Mouse (Mus musculus): ENCODE results near the gene Qprt. TPM values are rescaled to one million over a fixed set of nuclear protein-coding genes. Genes with fewer than 3 reads are reported as not detected.

The Qprt gene
- total RNA-seq (2017) = 2.3 and 2.7 TPM in 2 replicates

DNA sequence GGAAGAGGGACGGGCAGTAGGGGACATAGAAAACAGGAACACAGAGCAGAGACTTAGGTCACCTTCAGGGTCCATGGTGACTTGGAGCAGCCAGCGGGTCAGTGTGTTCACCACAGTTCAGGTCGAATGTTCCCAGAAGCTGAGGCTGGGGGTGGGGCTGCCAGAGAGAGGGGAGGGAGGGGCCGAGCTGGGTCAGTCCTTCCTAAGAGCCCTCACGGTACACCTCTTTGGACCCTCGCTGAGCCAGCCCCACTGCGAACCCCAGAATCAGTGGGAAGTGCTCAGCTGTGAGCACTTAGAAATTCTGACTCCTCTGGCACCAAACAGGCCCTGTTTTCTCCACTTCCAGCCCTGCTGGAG is at the start of gene Qprt:
Gene Qprt, minus strand, starts transcription at position 316 of the 360 bp plus-strand sequence.
- no peak for ATAC-seq (replicated peaks in 1 of 2; ENCODE audit: insufficient read depth in 1 of 2, low FRiP score in 2 of 2, low TSS enrichment in 1 of 2, low read depth in 1 of 2, poor library complexity in 2 of 2, severe bottlenecking in 2 of 2)

DNA sequence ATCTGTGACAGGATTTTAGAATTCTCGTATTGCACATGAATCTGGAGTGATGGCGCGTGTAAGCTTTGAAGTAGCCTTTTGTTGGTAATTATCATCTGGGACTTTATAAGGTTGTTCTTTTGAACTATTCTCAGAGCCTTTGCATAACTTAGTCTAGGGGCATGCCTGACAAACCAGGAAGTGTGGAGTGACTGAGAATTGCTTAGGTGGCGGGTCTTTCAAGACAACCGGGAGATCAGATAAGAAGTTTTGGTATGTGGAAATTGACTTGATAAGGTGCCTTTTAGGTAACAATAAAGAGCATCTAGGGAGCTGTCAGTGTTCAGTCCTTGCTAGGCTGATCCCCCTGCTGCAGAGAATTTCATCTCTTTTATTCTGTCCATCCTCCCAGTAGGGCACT is 44.5 kb upstream of the Qprt start:
- no peak for ATAC-seq (replicated peaks in 1 of 2; ENCODE audit: insufficient read depth in 1 of 2, low FRiP score in 2 of 2, low TSS enrichment in 1 of 2, low read depth in 1 of 2, poor library complexity in 2 of 2, severe bottlenecking in 2 of 2)

DNA sequence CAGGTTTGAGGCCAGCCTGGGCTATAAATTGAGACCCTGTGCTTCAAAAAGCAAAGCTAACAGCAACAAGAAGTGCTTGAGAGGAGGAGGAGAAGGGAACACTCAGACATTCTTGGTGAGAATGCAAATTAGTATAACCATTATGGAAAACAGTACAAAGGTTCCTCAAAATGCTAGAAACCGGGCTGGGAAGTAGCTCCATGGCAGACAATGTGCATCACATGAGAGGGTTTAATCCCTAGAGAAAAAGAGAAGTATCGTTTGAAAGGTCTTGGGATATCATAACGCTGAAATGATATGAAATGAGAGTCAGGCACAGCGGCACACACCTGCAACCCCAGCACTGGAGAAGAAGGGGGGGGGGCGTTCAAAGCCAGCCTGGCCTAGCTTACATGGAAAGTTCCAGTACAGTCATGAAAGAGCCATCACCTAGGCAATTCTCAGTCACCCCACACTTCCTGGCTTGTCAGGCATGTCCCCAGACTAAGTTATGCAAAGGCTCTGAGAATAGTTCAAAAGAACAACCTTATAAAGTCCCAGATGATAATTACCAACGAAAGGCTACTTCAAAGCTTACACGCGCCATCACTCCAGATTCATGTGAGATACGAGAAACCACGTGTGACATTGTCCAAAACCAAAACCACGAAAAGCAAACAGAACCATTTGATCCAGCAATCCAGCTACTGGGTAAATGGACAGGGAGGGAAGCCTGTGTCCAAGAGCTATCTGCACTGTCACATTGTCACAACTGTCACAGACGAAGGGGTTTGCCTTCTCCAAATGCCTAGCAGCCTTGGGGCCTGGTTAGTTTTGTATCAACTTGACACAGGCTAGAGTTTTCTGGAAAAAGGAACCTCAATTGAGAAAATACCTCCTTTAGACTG is 43.8 kb upstream of the Qprt start:
- no peak for ATAC-seq (replicated peaks in 1 of 2; ENCODE audit: insufficient read depth in 1 of 2, low FRiP score in 2 of 2, low TSS enrichment in 1 of 2, low read depth in 1 of 2, poor library complexity in 2 of 2, severe bottlenecking in 2 of 2)

DNA sequence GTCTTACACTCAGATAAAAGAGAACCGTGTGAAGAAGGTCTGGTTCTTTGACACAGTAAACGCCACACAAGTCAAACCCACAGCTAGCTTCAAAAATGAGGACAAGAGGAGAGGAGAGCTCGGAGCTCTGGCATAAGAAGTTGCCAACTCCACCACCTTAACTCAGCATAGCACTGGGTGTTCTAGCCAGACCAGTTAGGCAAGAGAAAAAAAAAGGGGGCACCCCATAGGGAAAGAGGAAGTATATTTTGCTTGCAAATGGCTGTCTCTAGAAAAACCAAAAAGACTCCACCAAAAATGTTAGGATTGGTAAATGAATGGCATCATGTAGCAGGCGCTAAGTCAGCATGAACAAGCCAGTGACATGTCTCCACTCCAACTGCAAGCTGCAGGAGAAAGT is 42.0 kb upstream of the Qprt start:
- ATAC-seq (replicated peaks in 1 of 2; ENCODE audit: insufficient read depth in 1 of 2, low FRiP score in 2 of 2, low TSS enrichment in 1 of 2, low read depth in 1 of 2, poor library complexity in 2 of 2, severe bottlenecking in 2 of 2) = no peak

DNA sequence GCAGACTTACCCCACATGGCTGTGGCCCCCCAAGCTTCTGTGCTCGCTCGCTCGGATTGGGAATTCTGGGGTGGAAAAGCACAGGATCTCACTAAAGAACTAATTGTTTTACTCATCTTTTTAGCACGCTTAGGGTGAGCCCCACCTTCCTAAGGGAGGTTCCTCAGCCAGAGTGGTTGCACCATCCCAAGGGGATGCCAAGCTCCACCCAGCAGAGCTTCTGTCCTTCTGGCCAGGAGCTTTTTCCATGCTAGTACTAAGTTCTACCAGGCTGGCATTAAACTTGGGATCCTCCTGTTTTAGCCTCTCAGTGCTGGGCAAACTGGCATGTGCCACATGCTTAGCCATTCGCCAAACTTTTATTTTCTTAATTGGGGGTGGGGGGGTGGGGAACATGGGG is 40.5 kb upstream of the Qprt start:
- no peak for ATAC-seq (replicated peaks in 1 of 2; ENCODE audit: insufficient read depth in 1 of 2, low FRiP score in 2 of 2, low TSS enrichment in 1 of 2, low read depth in 1 of 2, poor library complexity in 2 of 2, severe bottlenecking in 2 of 2)

DNA sequence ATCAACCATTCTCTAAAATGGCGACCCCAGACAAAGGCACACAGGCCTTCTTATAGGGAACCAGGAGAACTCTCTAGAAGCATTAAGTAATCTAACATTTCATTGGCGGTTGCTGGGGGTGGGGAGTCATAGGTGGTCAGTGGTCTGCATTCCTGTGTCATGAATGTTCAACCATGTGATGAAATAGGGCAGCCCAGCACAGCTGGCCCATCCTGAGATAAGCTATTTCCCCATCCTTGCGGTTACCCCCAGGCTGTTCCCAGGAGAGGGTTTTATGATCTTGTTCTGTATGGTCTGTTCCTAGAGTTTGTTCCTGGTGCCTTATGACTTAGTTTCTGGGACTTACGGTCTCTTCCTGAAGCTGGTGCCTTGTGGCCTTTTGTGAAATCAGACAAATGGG is 35.5 kb upstream of the Qprt start:
- peak in 1 of 2 experiments; percentile 48; a peak in 1 of 4 replicates for ATAC-seq (replicated peaks in 1 of 2; ENCODE audit: insufficient read depth in 1 of 2, low FRiP score in 2 of 2, low TSS enrichment in 1 of 2, low read depth in 1 of 2, poor library complexity in 2 of 2, severe bottlenecking in 2 of 2)

DNA sequence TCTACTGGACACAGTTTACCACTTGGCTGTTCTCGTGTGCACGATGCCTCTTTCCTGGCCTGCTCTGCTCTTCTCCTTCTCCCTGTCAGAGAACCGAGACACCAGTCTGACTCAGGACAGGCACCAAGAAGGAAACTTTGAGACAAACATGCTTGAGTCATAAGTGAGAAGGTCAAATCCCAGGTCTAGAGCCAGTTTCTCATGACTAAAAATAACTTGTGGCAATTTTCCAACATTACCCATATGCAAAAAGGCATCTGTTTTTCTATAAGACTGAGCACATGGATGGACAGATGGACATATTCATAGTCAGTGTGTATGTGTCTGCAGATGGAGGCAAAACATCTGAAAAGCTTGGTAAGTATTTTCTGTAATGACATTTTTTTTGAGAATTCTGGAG is 31.5 kb upstream of the Qprt start:
- no peak for ATAC-seq (replicated peaks in 1 of 2; ENCODE audit: insufficient read depth in 1 of 2, low FRiP score in 2 of 2, low TSS enrichment in 1 of 2, low read depth in 1 of 2, poor library complexity in 2 of 2, severe bottlenecking in 2 of 2)

DNA sequence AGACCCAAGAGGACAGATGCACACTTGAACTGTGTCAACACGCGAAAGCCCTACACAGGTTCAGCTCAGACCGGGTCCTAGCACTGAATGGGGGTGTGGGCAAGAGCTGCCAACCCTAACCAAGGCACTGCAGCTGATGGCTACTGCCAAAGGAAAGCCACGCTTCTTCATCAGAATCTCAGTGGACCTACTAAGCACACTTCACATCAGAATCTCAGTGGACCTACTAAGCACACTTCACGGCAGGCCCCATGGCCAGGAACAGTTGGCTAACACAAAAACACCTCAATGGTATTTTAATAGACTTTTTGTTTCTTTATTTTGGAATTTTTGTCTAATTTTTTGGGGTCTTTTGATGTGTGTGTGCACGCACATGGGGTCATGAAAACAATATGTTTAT is 30.4 kb upstream of the Qprt start:
- ATAC-seq (replicated peaks in 1 of 2; ENCODE audit: insufficient read depth in 1 of 2, low FRiP score in 2 of 2, low TSS enrichment in 1 of 2, low read depth in 1 of 2, poor library complexity in 2 of 2, severe bottlenecking in 2 of 2) = no peak

DNA sequence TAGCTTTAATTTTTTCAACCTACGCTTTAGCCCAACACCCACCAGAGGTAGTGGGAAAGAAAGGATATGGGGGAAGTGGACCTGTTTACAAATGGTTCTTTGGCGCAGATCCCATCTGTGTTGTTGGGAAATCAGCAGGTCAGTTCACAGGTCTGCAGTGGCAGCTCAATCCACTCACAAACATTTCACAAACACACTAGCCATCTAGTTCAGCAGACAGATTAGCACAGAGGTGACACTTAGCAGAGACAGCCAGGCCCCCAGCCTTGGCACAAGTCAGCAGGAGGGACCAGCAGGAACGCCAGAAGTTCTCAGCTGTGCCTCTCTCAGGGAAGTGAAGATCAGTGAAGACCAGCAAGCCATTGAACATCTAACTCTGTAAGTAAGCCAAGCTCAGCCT is 25.9 kb upstream of the Qprt start:
- no peak for ATAC-seq (replicated peaks in 1 of 2; ENCODE audit: insufficient read depth in 1 of 2, low FRiP score in 2 of 2, low TSS enrichment in 1 of 2, low read depth in 1 of 2, poor library complexity in 2 of 2, severe bottlenecking in 2 of 2)

DNA sequence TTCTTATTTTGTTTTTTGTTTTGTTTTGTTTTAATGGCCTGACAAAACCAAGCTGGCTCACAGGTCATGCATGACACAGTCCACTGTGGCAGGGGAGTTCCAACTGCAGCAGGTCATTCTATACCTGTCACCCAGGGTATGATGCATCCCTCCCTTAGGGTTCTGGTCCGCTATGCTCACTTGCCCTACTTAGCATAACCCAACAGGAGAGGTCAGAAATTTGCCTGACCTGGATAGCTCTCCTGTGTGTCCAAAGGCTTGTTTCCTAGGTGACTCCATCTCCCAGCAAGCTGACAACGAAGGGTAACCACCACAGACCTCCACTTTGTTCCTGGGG is 24.2 kb upstream of the Qprt start:
- no peak for ATAC-seq (replicated peaks in 1 of 2; ENCODE audit: insufficient read depth in 1 of 2, low FRiP score in 2 of 2, low TSS enrichment in 1 of 2, low read depth in 1 of 2, poor library complexity in 2 of 2, severe bottlenecking in 2 of 2)

DNA sequence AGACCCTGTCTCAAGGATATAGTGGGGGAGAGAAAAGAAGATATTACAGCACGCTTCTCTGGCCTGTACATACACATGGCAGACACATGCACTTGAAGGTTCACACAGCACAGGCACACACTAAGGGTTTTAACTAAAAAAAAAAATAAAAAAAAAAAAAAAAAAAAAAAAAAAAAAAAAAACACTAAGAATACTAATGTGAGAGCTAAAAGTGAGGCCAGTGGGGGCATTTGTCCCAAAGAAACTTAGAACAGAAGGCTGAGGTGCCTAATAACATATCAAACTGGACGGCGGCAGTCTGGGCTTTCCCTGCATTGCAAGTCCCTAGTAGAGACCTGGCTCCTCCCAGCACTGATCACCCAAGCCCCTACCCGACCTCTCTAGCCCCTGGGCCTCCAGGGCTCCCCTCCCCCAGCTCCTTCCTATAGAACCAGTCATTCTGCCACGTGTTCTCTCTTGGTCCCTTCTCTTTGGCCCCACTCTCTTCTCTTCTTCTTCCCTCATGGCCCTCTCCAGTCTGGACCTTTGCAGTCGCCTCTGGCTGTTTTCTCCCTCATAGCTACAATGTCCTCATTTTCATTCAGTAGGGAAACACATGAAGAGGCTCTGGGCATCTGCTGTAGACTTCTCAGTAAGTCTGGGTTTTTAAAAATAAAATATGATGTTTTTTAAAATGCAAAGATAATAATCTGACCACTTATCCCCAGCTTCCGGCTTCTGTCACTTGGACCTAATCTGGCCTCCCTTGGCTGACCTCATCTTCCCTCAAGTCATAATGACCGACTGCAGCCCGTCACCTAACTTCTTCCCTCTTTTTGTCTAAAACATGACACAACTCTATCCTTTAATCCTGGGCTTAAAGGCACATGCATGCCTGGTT is 23.6 kb upstream of the Qprt start:
- ATAC-seq (replicated peaks in 1 of 2; ENCODE audit: insufficient read depth in 1 of 2, low FRiP score in 2 of 2, low TSS enrichment in 1 of 2, low read depth in 1 of 2, poor library complexity in 2 of 2, severe bottlenecking in 2 of 2) = no peak

DNA sequence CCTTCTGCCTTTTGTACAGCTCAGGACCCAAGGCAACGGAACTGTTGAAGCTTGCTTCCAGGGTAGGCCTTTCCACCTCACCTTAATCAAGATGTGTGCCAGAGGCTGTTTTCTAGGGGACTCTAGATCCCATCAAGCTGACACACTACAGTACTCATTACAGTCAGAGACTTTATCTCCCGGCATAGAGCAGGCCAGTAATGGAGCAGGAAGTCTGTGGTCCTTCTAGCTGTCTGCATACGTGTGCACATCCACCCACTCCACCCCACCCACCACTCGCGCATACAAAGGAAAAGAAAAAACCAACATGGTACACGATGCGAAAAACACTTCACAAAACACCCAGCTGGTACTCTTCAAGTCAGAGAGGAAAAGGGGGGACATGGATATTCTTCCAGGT is 22.4 kb upstream of the Qprt start:
- no peak for ATAC-seq (replicated peaks in 1 of 2; ENCODE audit: insufficient read depth in 1 of 2, low FRiP score in 2 of 2, low TSS enrichment in 1 of 2, low read depth in 1 of 2, poor library complexity in 2 of 2, severe bottlenecking in 2 of 2)

DNA sequence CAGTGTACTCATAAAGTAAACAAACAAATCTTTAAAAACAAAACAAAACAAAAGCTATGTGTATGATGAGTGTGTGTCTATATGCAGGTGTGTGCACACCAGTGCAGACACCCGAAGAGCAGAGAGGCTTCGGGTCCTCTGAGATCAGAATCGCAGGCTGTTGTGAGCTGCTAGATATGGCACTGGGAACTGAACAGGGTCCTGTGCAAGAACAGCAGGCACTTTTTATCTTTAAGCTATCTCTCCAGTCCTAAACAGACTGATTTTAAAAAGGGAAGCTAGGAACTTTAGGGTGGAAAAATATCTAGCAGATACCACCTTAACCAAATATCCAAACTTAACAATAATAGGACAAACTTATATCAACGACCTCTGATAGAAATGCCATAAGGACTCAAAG is 20.6 kb upstream of the Qprt start:
- no peak for ATAC-seq (replicated peaks in 1 of 2; ENCODE audit: insufficient read depth in 1 of 2, low FRiP score in 2 of 2, low TSS enrichment in 1 of 2, low read depth in 1 of 2, poor library complexity in 2 of 2, severe bottlenecking in 2 of 2)

DNA sequence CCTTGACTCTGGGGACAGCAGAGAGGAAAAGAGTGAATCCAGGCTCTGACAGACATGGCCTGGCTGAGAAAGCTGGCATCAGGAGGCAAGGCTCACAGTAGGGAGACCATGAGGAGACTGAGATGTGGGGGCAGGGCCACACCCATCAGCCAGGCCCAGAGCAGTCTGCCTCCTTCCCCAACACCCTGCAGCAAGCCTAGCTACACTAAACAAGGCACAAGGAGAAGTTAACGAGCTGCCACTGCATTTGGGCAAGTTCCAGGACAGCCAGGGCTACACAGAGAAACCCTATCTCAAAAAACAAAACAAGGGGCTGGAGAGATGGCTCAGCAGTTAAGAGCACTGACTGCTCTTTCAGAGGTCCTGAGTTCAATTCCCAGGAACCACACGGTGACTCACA is 20.2 kb upstream of the Qprt start:
- ATAC-seq (replicated peaks in 1 of 2; ENCODE audit: insufficient read depth in 1 of 2, low FRiP score in 2 of 2, low TSS enrichment in 1 of 2, low read depth in 1 of 2, poor library complexity in 2 of 2, severe bottlenecking in 2 of 2) = no peak

DNA sequence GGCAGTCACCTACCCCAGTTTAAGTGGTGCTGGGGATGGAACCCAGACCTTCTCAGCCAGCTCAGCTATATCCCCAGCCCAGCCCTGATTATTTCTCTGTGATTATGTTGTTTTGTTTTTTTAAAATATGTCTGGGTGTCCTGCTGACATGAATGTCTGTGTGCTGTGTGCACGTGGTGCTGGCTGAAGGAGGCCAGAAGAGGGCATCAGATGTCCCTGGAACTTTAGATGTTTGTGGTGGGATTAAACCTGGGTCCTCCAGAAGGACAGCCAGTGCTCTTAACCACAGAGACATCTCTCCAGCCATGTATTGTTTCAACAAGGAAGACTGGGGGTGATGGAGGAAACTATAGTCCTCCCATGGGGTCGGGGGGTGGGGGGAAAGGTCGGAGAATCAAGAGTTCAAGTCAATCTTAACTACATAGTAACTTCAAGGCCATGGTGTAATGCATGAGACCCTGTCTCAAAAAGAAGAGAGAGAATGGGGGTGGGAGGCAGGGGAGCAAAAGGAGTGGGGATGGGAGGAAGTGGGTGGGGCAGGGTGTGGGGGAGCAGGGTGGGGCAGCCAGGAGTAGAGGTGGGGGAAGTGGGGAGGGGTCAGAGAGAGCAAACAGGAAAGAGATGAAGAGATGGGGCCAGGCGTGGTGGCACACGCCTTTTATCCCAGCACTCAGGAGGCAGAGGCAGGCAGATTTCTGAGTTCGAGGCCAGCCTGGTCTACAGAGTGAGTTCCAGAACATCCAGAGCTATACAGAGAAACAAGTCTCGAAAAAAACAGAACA is 18.8 kb upstream of the Qprt start:
- no peak for ATAC-seq (replicated peaks in 1 of 2; ENCODE audit: insufficient read depth in 1 of 2, low FRiP score in 2 of 2, low TSS enrichment in 1 of 2, low read depth in 1 of 2, poor library complexity in 2 of 2, severe bottlenecking in 2 of 2)

DNA sequence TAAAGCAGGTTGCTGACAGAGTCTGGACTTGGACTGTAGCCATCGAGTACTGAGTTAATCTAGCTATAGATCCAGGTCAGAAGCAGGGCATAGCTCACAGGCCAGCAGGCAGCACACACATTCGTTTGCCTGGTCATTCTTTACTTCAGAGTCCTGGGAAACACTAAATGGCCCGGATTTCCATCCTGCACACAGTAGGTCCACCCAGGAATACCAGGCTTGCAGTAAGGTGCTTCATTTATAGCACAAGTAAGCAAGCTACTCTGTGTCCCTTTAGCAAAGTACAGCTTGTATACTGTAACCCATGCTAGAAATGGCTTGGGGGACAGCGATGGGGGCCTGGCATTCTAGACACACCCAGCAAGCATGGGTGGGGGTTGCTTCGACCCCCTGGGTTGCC is 17.5 kb upstream of the Qprt start:
- no peak for ATAC-seq (replicated peaks in 1 of 2; ENCODE audit: insufficient read depth in 1 of 2, low FRiP score in 2 of 2, low TSS enrichment in 1 of 2, low read depth in 1 of 2, poor library complexity in 2 of 2, severe bottlenecking in 2 of 2)

DNA sequence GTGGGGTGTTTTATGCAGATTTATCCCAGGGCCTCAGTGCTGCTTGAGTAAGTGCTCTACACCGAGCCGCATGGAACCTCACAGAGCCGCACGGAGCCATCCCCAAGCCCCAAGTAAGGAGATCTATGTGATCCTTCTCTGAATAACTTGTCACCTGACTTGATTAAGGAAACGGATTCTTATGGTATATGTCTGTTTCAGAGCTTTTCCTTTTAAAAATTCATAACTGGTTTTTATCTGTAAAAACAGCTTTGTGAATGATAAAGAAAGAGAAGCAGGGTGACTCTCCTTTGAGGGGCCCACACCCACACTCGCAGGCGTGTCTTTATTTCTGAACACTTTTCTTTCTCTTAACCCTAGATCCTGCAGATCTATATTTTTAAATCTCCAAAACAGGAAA is 17.1 kb upstream of the Qprt start:
- no peak for ATAC-seq (replicated peaks in 1 of 2; ENCODE audit: insufficient read depth in 1 of 2, low FRiP score in 2 of 2, low TSS enrichment in 1 of 2, low read depth in 1 of 2, poor library complexity in 2 of 2, severe bottlenecking in 2 of 2)
